ENCODE assay signal across 12 mouse cellular contexts in the genomic region with DNA sequence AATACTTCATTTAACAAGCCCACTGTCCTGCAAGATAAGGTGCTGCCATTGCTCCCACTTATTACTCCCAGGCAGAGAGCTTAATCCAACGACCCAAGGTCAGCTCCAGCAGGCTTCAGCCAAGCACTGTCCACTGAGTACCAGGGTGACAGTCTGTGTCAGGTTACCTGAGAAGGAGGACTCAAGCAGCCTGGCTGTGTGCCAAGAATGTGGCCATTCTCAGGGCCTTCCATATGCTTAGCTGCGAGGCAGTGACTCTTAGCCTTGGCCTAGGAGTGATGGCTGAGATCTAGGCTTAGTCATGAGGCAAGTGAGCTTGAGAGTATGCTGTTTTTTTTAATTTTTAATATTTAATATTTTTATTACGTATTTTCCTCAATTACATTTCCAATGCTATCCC.
"Had no signal": no experiment of that assay in that cellular context is flagged by ENCODE, and none has a peak within 500 bp of the region (broad histone marks: within the 10 kb centered on the region; RNA-seq: fewer than 3 reads in every experiment).

No protein-coding gene starts in this region.

- H3K27ac ChIP-seq: intestine, embryonic 15.5 days; left cerebral cortex, adult 2 months; limb, embryonic 15.5 days; liver, embryonic 12.5 days; lung, embryonic 15.5 days; midbrain, embryonic 12.5 days; stomach, embryonic 15.5 days had no signal

- H3K4me3 ChIP-seq: intestine, embryonic 15.5 days; left cerebral cortex, adult 2 months; limb, embryonic 15.5 days; liver, embryonic 12.5 days; lung, embryonic 15.5 days; midbrain, embryonic 12.5 days; stomach, embryonic 15.5 days had no signal

- H3K36me3 ChIP-seq: intestine, embryonic 15.5 days; limb, embryonic 15.5 days; liver, embryonic 12.5 days; lung, embryonic 15.5 days; midbrain, embryonic 12.5 days; stomach, embryonic 15.5 days had no signal

- ATAC-seq: intestine, embryonic 15.5 days; liver, embryonic 12.5 days had no signal

- H3K9ac ChIP-seq: intestine, embryonic 15.5 days; limb, embryonic 15.5 days; liver, embryonic 12.5 days; lung, embryonic 15.5 days; midbrain, embryonic 12.5 days; stomach, embryonic 15.5 days had no signal

- DNase-seq: kidney, adult 18-20 months; kidney, postnatal 25 days; lung, postnatal 14 days; right cerebral cortex, postnatal 4 days; thymus, postnatal 36 days had no signal

- H3K4me2 ChIP-seq: intestine, embryonic 15.5 days; limb, embryonic 15.5 days; liver, embryonic 12.5 days; lung, embryonic 15.5 days; midbrain, embryonic 12.5 days; stomach, embryonic 15.5 days had no signal

- H3K27me3 ChIP-seq: intestine, embryonic 15.5 days; limb, embryonic 15.5 days; liver, embryonic 12.5 days; lung, embryonic 15.5 days; midbrain, embryonic 12.5 days; stomach, embryonic 15.5 days had no signal

- H3K4me1 ChIP-seq: intestine, embryonic 15.5 days; limb, embryonic 15.5 days; lung, embryonic 15.5 days; midbrain, embryonic 12.5 days; stomach, embryonic 15.5 days had no signal

- H3K9me3 ChIP-seq: intestine, embryonic 15.5 days; limb, embryonic 15.5 days; liver, embryonic 12.5 days; lung, embryonic 15.5 days; midbrain, embryonic 12.5 days; stomach, embryonic 15.5 days had no signal
